Mouse (Mus musculus): ENCODE measurements around the gene Olfr706.
A peak's percentile ranks its signal among the peaks of the same experiment; 100 is the strongest.
"Not testable (repeated sequence)": the region's sequence is repeated elsewhere in the genome, so short reads cannot be mapped to it uniquely, and the experiment has no call there.

Olfr706 gene

DNA sequence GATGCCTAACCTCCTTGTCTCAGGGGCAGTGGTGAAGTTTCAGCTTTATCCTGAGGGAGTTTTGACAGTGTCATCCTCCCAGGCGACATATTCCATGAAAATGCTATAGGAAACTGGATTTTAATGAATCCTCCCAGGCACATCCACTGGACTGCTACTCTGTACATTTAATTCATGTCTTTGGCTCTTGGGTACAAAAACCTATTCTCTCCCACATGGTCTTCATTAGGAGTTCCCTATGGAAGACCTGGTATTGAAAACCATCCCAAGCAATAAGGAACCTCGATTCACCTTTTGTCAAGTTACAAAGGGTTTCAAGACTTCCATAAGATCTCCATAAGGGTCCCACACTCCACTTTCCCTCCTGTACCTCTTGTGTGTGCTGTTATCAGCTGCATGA lies at the start of gene Olfr706:
Gene Olfr706, minus strand, starts transcription at position 101 of the 400 bp plus-strand sequence.
- DNase-seq (ENCODE audit: low spot score), result no peak

- no peak for DNase-seq (ENCODE audit: low spot score)
Measured at GRCm38 (mm10) chr7:106932119-106932518, 44.2 kb upstream of the Olfr706 start, which contains the start of gene Olfr709-ps1. Gene Olfr709-ps1 (minus strand): TSS chr7:106932219.

- peak; percentile 42 for DNase-seq (ENCODE audit: low spot score)
Measured at GRCm38 (mm10) chr7:106920961-106921360, 33.0 kb upstream of the Olfr706 start.

- no peak for DNase-seq (ENCODE audit: low spot score)
Measured at GRCm38 (mm10) chr7:106907676-106908075, 19.7 kb upstream of the Olfr706 start, which contains the start of gene Olfr1532-ps1. Gene Olfr1532-ps1 (plus strand): TSS chr7:106908001.

DNA sequence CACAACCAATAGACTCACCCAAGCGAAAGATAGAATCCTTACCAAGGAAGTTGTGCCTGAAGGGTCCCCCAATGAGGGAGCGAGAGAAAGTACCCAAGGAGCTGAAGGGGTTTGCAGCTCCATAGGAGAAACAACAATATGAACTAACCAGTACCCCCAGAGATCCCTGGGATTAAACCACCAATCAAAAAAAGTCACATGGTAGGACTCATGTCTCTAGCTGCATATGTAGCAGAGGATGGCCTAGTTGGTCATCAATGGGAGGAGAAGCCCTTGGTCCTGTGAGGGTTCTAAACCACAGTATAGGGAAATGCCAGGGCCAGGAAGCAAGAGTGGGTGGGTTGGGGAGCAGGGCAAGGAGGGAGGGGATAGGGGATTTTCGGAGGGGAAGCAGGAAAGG lies 13.2 kb upstream of the Olfr706 start, which contains the start of gene Olfr707:
Gene Olfr707, minus strand, starts transcription at position 101 of the 400 bp plus-strand sequence.
- not testable (repeated sequence) for DNase-seq (ENCODE audit: low spot score)

- DNase-seq (ENCODE audit: low spot score), result no peak
Measured at GRCm38 (mm10) chr7:106876791-106877190, 11.2 kb downstream of the Olfr706 start, which contains the start of gene Olfr705. Gene Olfr705 (minus strand): TSS chr7:106876891.

- no peak for DNase-seq (ENCODE audit: low spot score)
Measured at GRCm38 (mm10) chr7:106862885-106863284, 25.1 kb downstream of the Olfr706 start, which contains the start of gene Olfr704. Gene Olfr704 (plus strand): TSS chr7:106863185.

DNA sequence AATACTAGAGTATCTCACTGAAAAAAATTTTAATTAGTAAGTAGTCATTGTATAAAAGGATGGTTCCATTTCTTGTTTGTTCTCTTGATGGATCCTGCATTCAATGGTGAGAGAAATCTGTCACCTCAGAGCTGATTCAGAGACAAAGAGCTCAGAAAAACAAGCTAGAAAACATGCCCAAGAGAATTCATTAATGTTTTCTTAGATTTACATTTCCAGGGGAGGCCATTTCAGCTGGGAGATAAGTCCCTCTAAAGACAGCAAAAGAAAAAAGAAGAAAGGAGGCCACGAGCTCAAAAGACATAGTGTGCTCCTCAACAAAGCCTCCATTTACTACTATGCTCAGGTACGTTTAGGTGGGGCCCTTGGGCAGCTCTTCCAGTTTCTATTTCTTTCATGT lies 44.9 kb downstream of the Olfr706 start, which contains the start of gene Olfr703:
Gene Olfr703, plus strand, starts transcription at position 301 of the 400 bp plus-strand sequence.
- no peak for DNase-seq (ENCODE audit: low spot score)

DNA sequence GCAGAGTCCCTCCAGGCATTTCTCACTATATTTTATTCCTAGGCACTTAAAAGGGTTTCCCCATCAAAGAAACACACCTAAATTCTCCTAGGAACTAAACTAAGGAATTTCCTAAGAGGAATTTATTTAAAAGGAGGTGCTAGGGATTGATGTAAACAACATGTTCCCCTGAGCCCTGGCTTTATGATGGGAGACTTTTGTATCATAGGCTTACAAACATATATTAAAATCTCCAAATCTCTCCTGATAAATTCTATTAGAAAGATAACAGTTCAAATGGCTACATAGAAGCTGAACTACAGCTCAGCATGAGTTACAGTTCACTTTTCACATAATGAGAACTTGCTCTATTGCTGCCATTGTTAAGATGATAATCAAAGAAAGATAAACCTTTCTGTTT lies 54.2 kb downstream of the Olfr706 start, which contains the start of gene Olfr702:
Gene Olfr702, minus strand, starts transcription at position 101 of the 400 bp plus-strand sequence.
- no peak for DNase-seq (ENCODE audit: low spot score)
